Mouse (Mus musculus): ENCODE data around the gene Utrn.

Utrn gene

DNA sequence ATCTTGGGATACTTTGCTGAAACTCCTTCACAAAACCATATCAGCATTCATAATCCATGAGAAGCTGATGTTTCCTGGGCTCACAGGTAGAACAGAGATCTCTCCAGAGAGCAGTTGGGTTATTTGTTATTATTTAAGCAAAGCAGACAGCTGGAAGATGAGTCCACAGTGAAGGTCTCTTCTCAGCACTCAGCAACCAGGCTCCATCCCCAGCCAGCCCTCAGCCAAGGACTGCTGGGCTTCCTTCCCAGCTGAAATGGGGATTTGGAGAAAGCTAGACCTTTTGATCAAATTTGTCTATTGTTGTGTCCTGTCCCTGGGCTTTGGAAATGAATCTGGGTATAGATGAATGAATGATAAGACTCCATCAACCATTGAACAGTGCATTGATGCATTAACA lies 276.1 kb downstream of the Utrn start:
- no peak for DNase-seq (ENCODE audit: low read depth, low spot score)

DNA sequence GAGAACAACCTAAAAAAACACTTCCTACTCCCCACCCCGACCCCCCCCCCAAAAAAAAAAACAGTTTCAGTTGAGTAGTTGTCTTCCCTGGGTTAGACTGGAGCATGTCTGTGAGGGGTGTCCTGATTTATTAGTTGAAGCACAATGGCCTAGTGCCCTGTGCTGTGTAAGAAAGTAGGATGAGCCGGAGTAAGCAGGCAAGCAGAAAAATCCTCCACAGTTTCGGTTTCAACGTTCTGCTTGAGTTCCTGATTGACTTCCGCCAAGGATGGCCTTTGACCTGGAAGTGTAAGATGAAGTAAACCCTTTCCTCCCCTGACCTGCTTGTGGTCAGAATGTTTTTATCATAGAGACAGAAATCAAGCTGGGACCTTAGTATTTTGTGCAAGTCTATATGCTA lies 277.2 kb downstream of the Utrn start:
- DNase-seq (ENCODE audit: low read depth, low spot score): no peak

DNA sequence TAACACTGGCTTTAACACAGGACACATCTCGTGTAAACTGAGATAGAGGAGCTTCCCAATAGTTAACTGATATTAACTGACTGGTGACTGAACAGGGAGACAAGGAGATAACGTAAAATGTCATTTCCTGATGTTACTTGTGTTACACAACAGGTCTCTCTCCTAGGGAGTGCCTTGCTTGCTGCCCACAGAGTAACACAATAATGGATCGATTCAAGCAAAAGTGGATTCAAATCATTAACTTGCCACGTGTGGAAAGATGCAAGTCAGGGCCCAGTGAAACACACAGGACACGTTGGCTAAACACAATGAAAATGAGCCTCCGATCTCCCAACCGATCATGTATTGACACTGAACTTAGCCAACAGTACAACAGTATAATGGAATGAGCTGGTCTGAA lies 281.1 kb downstream of the Utrn start:
- DNase-seq (ENCODE audit: low read depth, low spot score): no peak

DNA sequence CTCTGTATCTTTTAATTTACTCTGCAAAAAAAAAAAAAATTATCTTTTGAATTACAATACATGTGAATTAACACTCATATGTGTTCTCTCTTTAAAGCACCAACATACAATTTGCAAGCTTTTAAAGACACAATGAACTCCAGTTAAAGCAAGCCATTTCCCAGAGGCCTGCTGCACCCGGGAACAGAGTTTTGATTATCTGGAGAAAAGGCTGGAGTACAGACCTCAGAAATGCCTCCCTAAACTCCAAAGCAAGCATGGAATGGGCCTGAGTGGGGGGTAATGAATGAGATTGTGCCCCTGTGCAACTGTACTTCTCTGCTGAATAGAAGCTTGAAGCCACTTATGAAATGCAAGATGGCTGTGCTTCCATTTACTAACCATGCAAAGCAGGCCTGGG lies 281.8 kb downstream of the Utrn start:
- no peak for DNase-seq (ENCODE audit: low read depth, low spot score)

DNA sequence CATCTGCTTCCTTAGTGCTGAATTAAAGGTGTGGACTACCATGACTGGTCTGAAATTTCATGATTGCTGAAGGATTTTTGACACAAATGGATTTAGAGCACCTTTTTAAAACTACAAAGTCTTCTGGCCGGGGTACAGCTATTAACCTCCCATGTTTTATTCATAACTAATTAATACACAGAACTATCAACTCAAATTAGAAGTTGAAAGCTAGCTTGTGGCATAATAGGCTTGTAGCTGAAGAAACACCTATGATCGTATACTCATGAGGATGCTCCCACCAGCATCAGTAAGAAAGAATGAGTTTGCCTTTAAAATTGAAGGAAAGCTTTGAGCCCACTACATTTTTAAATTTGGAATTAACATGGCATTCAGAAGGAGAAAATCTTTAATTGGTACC lies 282.3 kb downstream of the Utrn start:
- no peak for DNase-seq (ENCODE audit: low read depth, low spot score)

DNA sequence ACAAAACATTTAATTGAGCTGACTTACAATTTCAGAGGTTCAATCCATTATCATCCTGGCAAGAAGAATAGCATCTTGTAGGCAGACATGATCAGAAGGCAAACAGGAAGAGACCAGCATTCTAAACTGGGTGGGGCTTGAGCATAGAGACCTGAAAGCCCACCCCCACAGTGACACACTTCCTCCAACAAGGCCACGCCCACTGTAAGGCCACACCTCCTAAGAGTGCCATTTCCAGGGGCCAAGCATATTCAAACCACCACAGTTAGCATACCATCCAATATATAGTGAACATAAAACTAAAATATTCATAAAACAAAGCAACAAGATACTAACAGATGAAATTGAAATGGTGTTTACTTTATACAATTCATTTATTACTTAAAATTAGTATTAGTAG lies 283.0 kb downstream of the Utrn start:
- no peak for DNase-seq (ENCODE audit: low read depth, low spot score)

DNA sequence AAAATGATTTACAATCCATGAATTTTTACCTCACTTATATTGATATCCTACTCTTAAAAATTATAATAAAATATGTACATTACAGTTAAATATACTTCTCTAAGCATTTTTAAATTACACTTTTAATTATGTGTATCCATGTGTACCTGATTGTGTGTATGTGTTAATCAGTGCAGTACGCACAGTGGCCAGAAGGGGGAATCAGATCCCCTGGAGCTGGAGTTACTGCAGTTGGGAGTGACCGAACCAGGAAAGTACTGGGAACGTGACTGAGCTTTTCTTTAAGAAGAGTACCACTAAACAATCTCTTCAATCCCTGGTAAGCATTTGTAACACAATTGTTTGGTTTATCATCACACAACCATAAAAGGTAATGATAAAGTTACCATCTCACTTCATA lies 285.7 kb downstream of the Utrn start:
- no peak for DNase-seq (ENCODE audit: low read depth, low spot score)

DNA sequence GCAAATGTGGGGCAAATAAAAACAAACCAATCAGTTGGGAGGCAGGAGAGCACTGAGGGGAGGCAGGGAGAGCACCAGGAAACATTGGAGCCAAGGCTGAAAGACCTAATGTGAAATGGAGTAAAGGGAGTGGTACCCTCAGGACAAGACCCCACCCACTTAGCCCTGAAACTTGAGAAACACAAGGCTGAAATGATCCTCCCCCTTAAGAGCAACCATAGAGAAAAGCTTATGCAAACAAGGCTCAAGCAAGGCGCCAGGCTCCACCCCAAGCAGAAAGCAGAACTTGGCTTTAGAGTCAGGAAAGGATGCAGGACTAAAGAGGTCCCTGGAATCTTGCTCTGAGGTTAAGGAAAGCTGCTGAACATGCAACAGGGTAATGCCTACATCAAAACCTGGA lies 290.1 kb downstream of the Utrn start:
- no peak for DNase-seq (ENCODE audit: low read depth, low spot score)

DNA sequence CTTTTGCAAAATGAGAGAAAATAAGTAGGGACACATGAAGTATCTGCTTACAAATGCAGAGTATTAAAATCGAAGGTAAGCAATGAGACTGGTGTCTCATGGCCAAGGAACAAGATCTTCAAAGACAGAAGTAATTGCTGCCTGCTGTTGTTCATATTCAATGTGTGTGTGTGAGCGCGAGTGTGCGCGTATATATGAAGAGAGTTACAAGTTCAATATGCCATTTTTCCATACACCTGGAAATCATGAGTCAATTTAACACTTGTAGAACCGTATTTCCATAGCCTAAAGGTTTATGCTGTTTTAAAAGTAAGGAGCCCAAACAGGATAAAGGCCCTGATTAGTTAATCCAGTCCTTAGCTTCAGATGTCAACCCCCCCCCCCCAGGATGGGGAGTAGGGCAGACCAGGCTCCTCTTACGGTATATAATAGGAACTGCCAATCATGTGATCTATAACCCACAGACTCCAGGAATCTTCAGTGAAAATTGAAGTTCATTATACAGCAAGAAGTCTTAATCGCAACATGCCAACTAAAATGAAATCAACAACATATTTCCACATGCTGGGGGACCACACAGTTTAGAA lies 293.2 kb downstream of the Utrn start:
- no peak for DNase-seq (ENCODE audit: low read depth, low spot score)

DNA sequence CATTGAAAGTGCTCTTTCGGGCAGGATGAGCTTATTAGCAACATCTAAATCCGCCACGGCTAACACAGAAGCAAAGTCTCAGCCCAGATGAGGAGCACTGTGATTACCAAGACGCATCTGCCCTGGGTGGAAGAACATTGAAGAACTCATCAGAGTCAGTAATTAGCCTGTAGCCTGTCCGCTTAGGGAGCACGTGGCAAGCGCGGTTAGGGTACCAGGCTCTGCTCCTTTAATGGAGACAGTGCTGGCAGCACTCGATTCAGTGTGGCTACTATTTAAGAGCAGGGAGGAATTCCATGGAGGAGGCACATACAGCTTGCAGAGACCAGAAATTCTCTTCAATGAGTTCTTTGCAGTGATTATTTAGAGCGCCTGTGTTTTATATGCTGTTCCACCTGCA lies 294.4 kb downstream of the Utrn start:
- peak; percentile 29 for DNase-seq (ENCODE audit: low read depth, low spot score)

DNA sequence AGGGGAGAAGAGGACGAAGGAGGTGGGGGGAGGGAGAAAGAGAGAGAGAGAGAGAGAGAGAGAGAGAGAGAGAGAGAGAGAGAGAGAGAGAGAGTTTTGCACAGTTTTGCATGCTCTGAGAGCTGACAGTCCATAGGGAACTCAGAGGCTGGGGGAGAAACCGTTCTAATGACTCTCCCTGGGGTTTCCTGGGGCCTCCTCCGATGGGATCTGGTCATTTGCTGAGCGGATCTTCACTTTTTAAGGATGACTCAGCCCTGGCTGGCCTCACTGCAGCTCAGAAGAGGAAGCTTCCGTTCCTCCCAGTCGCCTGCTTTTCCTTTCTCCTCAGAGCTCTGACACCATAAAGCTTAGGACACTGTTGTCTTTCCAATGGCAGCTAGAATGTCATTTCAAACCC lies 295.6 kb downstream of the Utrn start:
- DNase-seq (ENCODE audit: low read depth, low spot score): no peak

DNA sequence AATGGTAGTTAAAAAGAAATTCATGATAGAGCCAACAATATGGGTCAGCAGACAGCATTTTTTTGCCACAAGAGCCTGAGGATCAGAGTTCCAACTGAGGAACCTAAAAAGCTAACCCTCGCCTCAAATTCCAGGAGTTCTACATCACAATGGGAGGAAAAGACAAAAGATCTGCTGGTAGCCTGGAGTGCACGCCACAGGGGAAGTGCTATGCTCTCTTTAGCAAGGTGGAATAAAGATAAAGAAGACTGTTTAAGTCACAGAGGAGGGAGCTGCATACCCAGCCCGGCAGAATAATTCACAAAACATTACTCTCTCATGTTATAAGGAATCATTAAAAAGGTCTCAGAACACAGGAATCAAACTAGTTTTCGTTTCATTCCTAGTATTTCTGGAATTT lies 296.4 kb downstream of the Utrn start:
- no peak for DNase-seq (ENCODE audit: low read depth, low spot score)

DNA sequence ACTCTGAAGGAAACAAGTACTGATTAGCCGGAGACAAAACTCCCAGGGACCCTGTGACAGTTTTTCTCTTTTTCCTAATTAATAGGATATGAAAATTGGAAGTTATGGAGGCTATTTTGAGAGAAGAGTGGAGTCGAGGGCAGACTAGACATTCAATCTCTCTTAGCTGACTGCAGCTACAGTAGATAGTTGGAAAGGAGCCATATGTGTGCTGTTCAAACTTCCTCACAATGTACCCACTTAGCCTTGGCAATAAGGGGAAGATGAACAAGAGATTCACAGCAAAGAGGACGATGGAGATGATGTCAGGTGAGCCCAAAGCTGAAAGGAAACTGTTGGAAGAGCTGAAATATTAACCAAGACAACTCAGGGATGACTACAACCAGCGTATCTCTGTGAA lies 304.7 kb downstream of the Utrn start:
- DNase-seq (ENCODE audit: low read depth, low spot score): no peak

DNA sequence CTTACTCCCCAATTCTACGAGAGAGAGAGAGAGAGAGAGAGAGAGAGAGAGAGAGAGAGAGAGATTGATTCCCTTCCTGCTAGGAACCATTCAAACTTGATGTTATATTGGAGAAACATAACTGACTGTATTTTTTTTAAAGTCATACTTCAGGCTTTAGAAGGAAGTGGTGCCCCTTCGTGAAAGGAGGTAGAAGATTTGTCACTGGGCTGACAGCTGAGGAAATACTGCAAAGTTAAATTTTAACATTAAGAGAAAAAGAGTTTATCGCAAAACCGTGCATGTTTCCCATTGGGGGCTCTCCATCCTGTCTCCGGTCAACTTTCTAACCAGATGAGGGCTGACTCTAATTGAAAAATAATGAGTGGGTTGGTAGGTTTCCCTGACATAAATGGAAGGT lies 310.4 kb downstream of the Utrn start:
- no peak for DNase-seq (ENCODE audit: low read depth, low spot score)

DNA sequence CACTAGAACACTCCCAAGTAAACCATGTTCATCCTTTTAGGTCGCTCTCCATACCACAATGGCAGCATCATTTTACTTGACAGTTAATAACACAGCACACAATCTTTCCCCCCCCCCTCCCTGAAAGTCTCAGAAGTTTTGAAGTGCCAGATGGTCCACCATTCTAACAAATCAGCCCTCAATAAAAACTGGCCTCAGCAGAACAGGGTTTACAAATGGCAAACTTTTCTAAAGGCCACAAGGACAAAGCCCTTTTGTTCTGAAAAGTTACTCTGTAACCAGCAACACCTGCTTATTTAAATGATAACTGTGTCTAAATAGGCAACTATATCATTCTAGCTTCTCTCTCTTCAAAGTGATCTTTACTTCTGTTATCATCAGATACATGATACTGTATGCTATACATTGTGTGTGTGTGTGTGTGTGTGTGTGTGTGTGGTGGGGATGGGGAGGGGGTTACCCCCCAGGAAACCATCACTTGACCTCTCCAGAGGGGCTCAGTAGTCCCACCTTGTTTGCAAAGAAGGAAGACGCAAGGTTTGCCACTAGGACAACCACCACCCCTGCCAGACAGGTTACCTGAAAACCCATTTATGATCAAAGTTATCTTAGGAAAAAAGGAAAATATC lies 315.0 kb downstream of the Utrn start:
- DNase-seq (ENCODE audit: low read depth, low spot score): no peak

DNA sequence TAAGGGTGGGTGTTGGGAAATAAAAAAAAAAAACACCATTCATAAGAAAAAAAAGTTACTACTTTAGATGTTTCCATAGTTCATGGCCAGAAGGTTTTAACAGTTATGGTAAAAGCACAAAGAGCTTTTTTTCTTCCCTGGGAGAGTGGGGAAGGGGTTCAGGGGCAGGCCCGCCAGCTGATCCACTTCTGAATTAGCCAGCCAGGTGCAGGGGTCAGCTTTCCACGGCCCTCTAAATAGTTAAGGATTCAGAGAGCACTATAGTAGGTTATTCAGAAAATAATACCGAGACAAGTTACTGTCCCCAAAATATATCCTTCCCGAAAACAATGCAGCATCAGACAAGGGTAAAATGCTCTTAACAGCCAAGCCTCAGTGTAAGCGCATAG lies 316.3 kb downstream of the Utrn start:
- no peak for DNase-seq (ENCODE audit: low read depth, low spot score)

DNA sequence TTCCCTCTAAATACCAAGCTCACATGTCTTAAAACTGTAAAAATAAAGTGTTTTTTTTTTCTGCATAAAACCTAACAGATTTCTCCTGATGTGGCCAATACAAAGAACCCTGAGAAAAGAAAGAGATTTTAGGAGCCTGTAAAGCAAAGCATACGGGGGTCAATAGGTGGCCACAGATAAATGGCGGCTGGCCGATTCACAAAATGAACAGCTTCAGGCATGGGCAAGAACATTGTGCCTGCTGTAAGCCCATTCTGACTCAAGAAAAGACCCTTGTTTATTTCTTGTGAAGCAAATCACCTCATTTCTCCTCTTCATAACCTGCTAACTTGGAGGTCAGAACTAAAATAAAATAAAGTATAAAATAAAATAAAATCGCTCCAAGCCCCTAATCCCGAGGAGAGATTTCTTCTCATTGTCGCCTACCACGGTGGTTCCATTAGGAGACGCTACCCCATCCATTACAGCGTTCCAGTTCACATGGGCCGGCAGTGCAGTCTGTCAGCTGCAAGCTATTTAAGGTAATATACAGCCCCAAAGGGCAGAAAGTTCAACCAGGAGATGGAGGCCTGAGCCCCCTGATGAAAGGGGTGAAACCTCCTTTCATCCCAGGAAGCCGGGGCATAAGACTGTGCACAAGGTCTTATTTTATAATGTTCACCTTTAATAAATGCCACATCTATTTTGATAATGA lies 316.8 kb downstream of the Utrn start:
- DNase-seq (ENCODE audit: low read depth, low spot score): no peak

DNA sequence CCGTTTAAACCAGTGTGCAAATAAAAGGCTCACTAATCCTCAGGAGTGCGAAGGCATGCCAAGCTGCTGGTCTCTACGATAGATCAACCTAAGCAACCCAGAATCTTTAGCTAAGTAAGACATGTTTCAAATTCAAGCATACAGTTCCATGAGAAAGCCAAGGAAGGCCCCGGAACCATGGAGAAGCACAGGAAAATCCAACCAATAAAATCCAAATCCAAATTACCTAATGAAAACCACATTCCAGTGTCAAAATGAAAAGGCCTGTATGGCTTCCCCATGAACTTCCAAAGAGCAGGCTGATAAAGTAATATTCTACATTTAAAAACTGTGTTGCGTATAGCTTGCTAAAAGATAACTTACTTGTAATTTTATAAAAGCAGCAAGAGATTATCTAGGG lies 317.4 kb downstream of the Utrn start:
- DNase-seq (ENCODE audit: low read depth, low spot score): no peak

DNA sequence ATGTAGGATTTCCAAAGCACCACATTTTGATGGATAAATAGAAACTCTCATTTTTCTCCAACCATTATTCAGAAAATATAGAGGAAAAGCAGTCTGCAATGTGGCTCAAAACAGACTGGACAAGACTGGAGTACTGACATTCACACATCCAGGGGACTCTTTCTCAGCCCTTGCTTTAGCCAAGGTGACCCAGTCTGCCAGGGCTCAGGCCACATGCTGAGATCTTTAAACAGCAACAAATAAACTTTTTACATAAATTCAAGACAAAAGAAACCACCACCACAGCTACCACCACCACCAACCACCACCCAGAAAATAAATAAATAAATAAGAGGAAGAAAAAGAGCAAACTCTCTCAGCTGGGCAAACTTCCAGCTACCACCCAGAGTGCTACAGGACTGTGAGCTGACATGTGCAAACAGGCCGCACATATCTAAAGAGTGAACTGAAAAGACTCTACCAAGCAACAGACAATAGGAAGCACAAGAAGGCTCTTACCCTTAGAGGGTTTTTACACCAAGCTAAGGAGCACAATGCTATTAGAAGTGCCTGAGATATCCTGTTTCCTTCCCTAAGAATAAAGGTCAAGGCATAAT lies 319.1 kb downstream of the Utrn start:
- DNase-seq (ENCODE audit: low read depth, low spot score): no peak

DNA sequence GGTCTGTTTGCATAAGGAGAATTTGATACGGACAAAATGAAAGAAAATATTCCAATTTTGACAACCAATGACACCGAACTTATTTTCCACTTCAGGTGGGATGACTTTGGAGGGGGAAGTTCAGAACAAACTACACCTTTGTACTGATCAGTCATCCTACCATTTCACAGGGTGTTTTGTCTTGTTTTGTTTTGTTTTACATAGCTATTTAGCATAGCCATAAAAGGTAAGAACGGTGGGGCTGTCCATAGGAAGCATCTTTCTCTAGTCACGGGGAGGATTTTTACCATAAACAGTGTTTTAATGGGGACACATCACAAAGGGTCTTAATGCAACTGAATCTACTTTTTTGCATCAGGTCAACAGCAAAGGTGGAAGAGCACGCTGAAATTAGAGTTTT lies 319.9 kb downstream of the Utrn start:
- no peak for DNase-seq (ENCODE audit: low read depth, low spot score)

DNA sequence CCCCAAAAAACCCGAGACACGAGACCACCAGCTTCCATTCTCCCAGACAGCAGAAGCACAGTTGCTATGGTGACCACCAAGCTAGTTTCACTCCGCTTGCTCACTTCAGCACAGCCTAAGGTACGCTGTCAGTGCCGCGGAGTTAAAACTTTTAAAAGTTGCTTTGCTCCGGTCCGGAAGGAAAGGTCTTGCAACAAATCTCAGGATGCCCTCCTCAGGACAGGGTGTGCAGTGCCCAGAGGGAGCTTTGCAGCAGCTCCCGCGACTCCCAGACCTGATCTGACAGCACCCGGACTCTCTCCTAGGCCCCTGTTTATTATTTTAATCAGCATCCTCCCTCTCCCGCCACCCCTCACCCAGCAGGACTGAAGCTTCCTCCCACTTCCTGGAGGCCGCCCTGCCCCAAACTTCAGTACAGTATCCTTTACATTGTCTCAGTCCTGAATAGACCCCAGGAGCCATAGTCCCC lies 320.5 kb downstream of the Utrn start:
- peak; percentile 10 for DNase-seq (ENCODE audit: low read depth, low spot score)

DNA sequence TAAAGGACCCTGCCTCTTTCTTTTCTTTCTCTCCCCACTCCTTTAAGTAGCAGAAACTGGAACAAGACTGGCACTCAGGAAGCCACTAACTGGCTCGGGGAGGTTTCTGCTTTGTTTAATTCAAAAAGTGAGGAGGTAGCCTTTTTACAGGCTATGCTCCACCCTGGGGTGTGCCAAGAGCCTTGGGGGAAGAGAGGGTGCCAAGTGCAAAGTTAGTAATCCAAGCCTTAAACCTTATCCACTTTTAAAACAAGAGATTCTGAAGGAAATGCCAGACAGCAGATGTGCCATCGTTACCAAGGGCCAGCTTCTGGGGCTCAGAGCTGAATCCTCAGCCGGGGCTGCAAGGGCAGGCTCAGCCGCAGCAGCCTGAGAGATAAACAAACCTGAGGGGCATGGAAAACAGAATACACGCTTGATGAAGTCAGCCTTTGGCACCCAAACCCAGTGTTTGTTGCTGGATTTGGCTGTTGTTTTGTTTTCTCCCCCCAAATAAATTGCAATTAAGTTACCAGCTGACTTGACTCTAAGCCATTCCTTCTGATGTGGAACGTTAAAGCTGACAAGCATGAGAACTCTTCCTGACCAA lies 322.0 kb downstream of the Utrn start:
- DNase-seq (ENCODE audit: low read depth, low spot score): no peak

DNA sequence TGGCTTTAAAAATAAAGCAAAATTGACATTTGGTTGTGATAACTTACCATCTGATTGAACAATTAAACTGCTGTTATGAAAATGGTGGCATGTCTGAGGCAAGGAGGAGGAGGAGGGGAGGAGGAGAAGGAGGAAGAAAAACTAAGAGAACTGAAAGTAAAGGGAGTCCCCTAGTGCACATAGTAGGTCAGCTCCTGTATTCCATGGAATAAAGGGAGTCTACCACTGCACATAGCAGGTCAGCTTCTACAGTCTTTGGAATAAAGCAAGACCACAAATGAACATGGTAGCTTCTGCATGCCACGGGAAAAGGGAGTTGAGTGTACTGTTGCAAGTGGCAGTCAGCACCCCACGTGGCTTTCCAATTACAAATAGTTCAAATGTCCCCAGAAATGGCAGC lies 323.7 kb downstream of the Utrn start:
- no peak for DNase-seq (ENCODE audit: low read depth, low spot score)

Data from telencephalon, adult 2 months (tissue).